Mouse (Mus musculus): ENCODE data around the gene Btg2.

DNA sequence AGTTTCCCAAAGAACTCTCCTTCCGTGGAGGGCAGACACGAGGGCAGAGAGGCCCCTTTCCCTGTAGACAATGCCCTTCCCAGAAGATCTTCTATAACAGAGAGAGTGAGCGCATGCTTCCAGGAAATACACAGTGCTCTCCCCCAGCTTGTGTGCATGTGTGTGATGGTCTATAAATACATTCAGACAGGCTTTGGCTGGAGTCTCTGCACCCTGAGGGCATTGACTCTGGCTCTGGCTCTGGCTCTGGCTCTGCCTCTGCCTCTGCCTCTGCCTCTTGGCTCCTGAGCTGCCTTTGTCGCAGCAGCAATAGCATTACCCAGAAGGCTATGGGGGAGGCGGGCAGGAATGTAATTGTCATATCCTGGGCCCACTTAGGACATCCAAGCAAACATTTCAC lies 24.9 kb upstream of the Btg2 start:
- TF ChIP-seq TCF12 (IDR thresholded peaks at IDR 0.05; ENCODE audit: low read depth, low read length) (no peak), ZNF384 (IDR thresholded peaks at IDR 0.05; ENCODE audit: low read depth, low read length) (no peak), ZC3H11A (IDR thresholded peaks at IDR 0.05; ENCODE audit: low read depth, low read length) (no peak), ELF1 (IDR thresholded peaks at IDR 0.05; ENCODE audit: low read depth, low read length) (no peak)

Data from CH12.LX (cell line).